14 mouse cellular contexts compared by ENCODE assay signal in the genomic region with DNA sequence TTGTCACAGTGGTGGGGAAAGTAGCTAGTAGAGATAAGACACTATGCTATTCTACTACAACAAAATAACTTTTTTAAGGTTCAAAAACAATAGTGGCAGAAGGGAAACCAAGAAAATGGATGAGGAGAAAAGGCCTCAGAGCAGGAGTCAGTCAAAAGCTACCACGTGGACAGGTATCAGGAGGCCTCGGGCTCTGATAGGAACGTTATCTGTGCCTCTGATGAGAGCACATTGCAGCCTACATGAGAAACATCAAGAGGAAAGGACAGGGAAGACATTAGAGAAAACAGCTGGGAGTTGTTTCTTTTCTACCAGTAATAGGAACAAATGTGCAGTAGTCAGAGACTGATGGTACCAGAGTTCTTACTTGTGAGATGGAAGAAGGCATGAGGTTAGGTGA. TPM values are rescaled to one million over a fixed set of nuclear protein-coding genes. Genes with fewer than 3 reads are reported as not detected.
"Had no signal": no experiment of that assay in that cellular context is flagged by ENCODE, and none has a peak within 500 bp of the region (broad histone marks: within the 10 kb centered on the region; RNA-seq: fewer than 3 reads in every experiment).

No protein-coding gene starts in this region.

- H3K4me2 ChIP-seq: lung, embryonic 15.5 days; midbrain, embryonic 11.5 days; midbrain, embryonic 13.5 days; midbrain, embryonic 15.5 days; neural tube, embryonic 12.5 days; stomach, embryonic 15.5 days had no signal

- ATAC-seq: midbrain, embryonic 13.5 days; midbrain, embryonic 15.5 days had no signal

- H3K27me3 ChIP-seq: lung, embryonic 15.5 days; midbrain, embryonic 13.5 days; midbrain, embryonic 15.5 days; neural tube, embryonic 12.5 days; stomach, embryonic 15.5 days had no signal

- H3K9me3 ChIP-seq: lung, embryonic 15.5 days; midbrain, embryonic 13.5 days; midbrain, embryonic 15.5 days; neural tube, embryonic 12.5 days; stomach, embryonic 15.5 days had no signal

- H3K4me3 ChIP-seq: lung, embryonic 15.5 days; midbrain, embryonic 13.5 days; midbrain, embryonic 15.5 days; neural tube, embryonic 12.5 days; stomach, embryonic 15.5 days had no signal

- H3K4me1 ChIP-seq: midbrain, embryonic 15.5 days; neural tube, embryonic 12.5 days; stomach, embryonic 15.5 days had no signal

- H3K27ac ChIP-seq: liver, embryonic 14.5 days; lung, embryonic 15.5 days; macrophage; midbrain, embryonic 13.5 days; midbrain, embryonic 15.5 days; neural tube, embryonic 12.5 days; stomach, embryonic 15.5 days; stomach, postnatal 0 days had no signal

- H3K36me3 ChIP-seq: lung, embryonic 15.5 days; midbrain, embryonic 13.5 days; midbrain, embryonic 15.5 days; neural tube, embryonic 12.5 days had no signal

- H3K9ac ChIP-seq: liver, embryonic 14.5 days; lung, embryonic 15.5 days; midbrain, embryonic 13.5 days; midbrain, embryonic 15.5 days; neural tube, embryonic 12.5 days; stomach, embryonic 15.5 days had no signal

- DNase-seq: lung, adult 2 months; right cerebral cortex, postnatal 14 days; thymus, adult 2 months; thymus, postnatal 25 days; thymus, postnatal 4 days had no signal

RNA-seq across cellular contexts. Expression of a gene that starts 41.4 kb away (rescaled TPM):
- polyA plus RNA-seq: macrophage had no signal
